In the genomic region with DNA sequence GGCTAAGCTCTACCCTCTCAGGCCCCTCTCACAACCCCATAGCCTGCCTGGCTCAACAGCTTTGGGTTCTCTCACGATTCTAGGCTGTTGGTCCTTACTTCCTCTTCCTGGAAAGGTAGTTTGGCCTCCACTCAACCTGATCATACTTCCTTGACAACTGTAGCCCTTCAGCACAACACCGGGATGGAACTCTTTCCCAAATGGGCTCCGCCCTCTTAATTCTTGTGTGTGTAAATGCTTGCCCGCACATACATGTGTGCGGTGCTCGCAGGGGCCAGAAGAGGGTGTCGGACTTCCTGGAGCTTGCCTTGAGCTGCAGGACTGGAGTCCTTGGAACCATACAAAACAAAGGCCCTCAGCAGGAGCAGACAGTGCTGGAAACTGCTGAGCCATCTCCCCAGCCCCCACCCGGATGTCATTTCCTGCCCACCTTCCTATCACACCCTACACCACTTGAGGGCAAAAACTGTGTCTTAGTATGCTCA, we compare ENCODE assay signal across 8 mouse cellular contexts. TPM values are rescaled to one million over a fixed set of nuclear protein-coding genes. Genes with fewer than 3 reads are reported as not detected.
DNase-seq lines count a peak whose midpoint lies in the region; ATAC-seq and TF ChIP-seq lines count a peak whose summit lies in the region.

No protein-coding gene starts in this region.

- WGBS in heart, embryonic 13.5 days, result 66% methylated on average over 8 of the region's 8 CpGs
- WGBS in midbrain, postnatal 0 days, result 77% methylated on average over 8 of the region's 8 CpGs

- H3K9me3 ChIP-seq in heart, embryonic 13.5 days, result no peaks in the 10 kb centered on the region
- H3K9me3 ChIP-seq in ES-E14 (ENCODE audit: control insufficient read depth, insufficient read depth, low read depth, low read length), result no peaks in the 10 kb centered on the region
- H3K9me3 ChIP-seq in midbrain, postnatal 0 days (ENCODE audit: low read length), result no peaks in the 10 kb centered on the region

- H3K36me3 ChIP-seq in heart, embryonic 13.5 days, result no peaks in the 10 kb centered on the region
- no peaks in the 10 kb centered on the region for H3K36me3 ChIP-seq in ES-E14 (ENCODE audit: control insufficient read depth, insufficient read depth, low read length, poor library complexity, severe bottlenecking)
- no peaks in the 10 kb centered on the region for H3K36me3 ChIP-seq in midbrain, postnatal 0 days (ENCODE audit: insufficient read depth, low read length)

- in situ Hi-C loops in ES-E14 (cut with MboI; ENCODE audit: low sequenced_read_pairs in 2 of 2, unreplicated experiment in 2 of 2), result no loop called here

- 0 out of 2 replicates have a peak, but pooled peaks have one; percentile 15 for ATAC-seq in heart, embryonic 13.5 days (ENCODE audit: extremely low read depth, insufficient number of reproducible peaks, low FRiP score, low TSS enrichment)
- peak; percentile 31; the same call in 1 of the 2 replicates for ATAC-seq in neutrophil, adult 5-6 weeks (ENCODE audit: extremely low read depth, insufficient number of reproducible peaks, low FRiP score, poor library complexity, severe bottlenecking)
- no peak for ATAC-seq in midbrain, postnatal 0 days (ENCODE audit: low FRiP score)

- peak overlapping the region; percentile 82 for H3K27ac ChIP-seq in heart, embryonic 13.5 days (replicated peaks)
- peak overlapping the region; percentile 77 for H3K27ac ChIP-seq in ES-E14 (ENCODE audit: insufficient read depth, low read depth, low read length, poor library complexity, severe bottlenecking)
- no peak overlapping the region for H3K27ac ChIP-seq in midbrain, postnatal 0 days (ENCODE audit: low read depth, low read length)

- H3K4me3 ChIP-seq in heart, embryonic 13.5 days, result no peak overlapping the region
- H3K4me3 ChIP-seq in ES-E14 (ENCODE audit: insufficient read depth in 1 of 2, low read depth in 1 of 2, low read length in 2 of 2, poor library complexity in 1 of 2, severe bottlenecking in 1 of 2), result 0 out of 4 replicates have a peak overlapping the region, but pooled peaks of 1 of the 2 experiments have one; percentile 5
- no peak overlapping the region for H3K4me3 ChIP-seq in midbrain, postnatal 0 days (ENCODE audit: low read depth, low read length)

- intact Hi-C loops in heart, postnatal 14 days (cut with DNase I), result no loop called here

- no peaks in the 10 kb centered on the region for H3K27me3 ChIP-seq in heart, embryonic 13.5 days (replicated peaks)
- H3K27me3 ChIP-seq in midbrain, postnatal 0 days (ENCODE audit: insufficient read depth, low read length), result no peaks in the 10 kb centered on the region

- peak overlapping the region; percentile 66 for H3K9ac ChIP-seq in heart, embryonic 13.5 days
- peak overlapping the region; percentile 47; the same call in 1 of the 2 replicates for H3K9ac ChIP-seq in ES-E14 (ENCODE audit: insufficient read depth, low read depth, low read length, poor library complexity, severe bottlenecking)
- H3K9ac ChIP-seq in midbrain, postnatal 0 days (replicated peaks; ENCODE audit: low read length, poor library complexity, severe bottlenecking), result no peak overlapping the region

- no peak overlapping the region for H3K4me2 ChIP-seq in heart, embryonic 13.5 days
- no peak overlapping the region for H3K4me2 ChIP-seq in midbrain, postnatal 0 days (ENCODE audit: low read depth, low read length, poor library complexity, severe bottlenecking)

- H3K4me1 ChIP-seq in heart, embryonic 13.5 days, result peaks cover 71% of the 10 kb centered on the region
- peaks cover 30 to 55% of the 10 kb centered on the region in 2 experiments for H3K4me1 ChIP-seq in ES-E14 (ENCODE audit: control insufficient read depth in 2 of 2, insufficient read depth in 2 of 2, low read length in 2 of 2, poor library complexity in 1 of 2)
- H3K4me1 ChIP-seq in midbrain, postnatal 0 days (ENCODE audit: insufficient read depth, low read length), result no peaks in the 10 kb centered on the region

- no peak for TF ChIP-seq CTCF in midbrain, postnatal 0 days (IDR thresholded peaks at IDR 0.05)

- no peak for DNase-seq in heart, postnatal 14 days
- DNase-seq in ES-E14 (ENCODE audit: low read depth, low spot score), result no peak
- peak; percentile 69 for DNase-seq in kidney, postnatal 10 days
- no peak for DNase-seq in midbrain, postnatal 0 days (ENCODE audit: low spot score)
- no peak for DNase-seq in frontal cortex, postnatal 10 days (ENCODE audit: low spot score in 2 of 2)
- DNase-seq in embryo, embryonic 10.5 days (ENCODE audit: low spot score), result no peak

TF ChIP-seq in ES-E14, 5 proteins besides CTCF, POLR2A, EP300 and RAD21:
- TF ChIP-seq ZNF384 (IDR thresholded peaks at IDR 0.05; ENCODE audit: low read depth, low read length) (no peak), HCFC1 (IDR thresholded peaks at IDR 0.05; ENCODE audit: borderline replicate concordance, insufficient read depth, low read length) (no peak), ZC3H11A (IDR thresholded peaks at IDR 0.05; ENCODE audit: borderline replicate concordance, low read depth, low read length) (no peak), CHD2 (IDR thresholded peaks at IDR 0.05; ENCODE audit: low read depth, low read length) (no peak), MAFK (IDR thresholded peaks at IDR 0.05; ENCODE audit: insufficient read depth, low read depth, low read length) (peak; percentile 85)

RNA-seq across cellular contexts. Expression of a gene that starts 11.0 kb away (rescaled TPM):
- polyA plus RNA-seq in heart, embryonic 13.5 days (2015; fragmentation: Nextera tagmentation; extraction: Ambion mirVana), result 17.6 and 18.7 TPM in 2 replicates
- total RNA-seq in heart, postnatal 14 days (2021), result 10 to 100 TPM; 49.5 to 51.9 TPM
- 15.1 and 16.5 TPM in 2 replicates for total RNA-seq in ES-E14 (2012; rRNA removed)
- 75.8 and 83.0 TPM in 2 replicates for total RNA-seq in neutrophil, adult 5-6 weeks (2017)
- 22.1 and 23.6 TPM in 2 replicates for total RNA-seq in midbrain, postnatal 0 days (2014; rRNA removed)
- polyA plus RNA-seq in midbrain, postnatal 0 days (2015; fragmentation: Nextera tagmentation; extraction: Ambion mirVana), result 25.2 and 30.7 TPM in 2 replicates

RNA-seq across cellular contexts. Expression of a gene that starts 21.3 kb away (rescaled TPM):
- polyA plus RNA-seq in heart, embryonic 13.5 days (2015; fragmentation: Nextera tagmentation; extraction: Ambion mirVana), result 29.7 and 34.8 TPM in 2 replicates
- 10 to 100 TPM; 39.2 to 41.7 TPM for total RNA-seq in heart, postnatal 14 days (2021)
- total RNA-seq in ES-E14 (2012; rRNA removed), result 111 and 156 TPM in 2 replicates
- total RNA-seq in neutrophil, adult 5-6 weeks (2017), result 56.0 and 58.8 TPM in 2 replicates
- 46.7 and 47.3 TPM in 2 replicates for total RNA-seq in midbrain, postnatal 0 days (2014; rRNA removed)
- 30.9 and 31.6 TPM in 2 replicates for polyA plus RNA-seq in midbrain, postnatal 0 days (2015; fragmentation: Nextera tagmentation; extraction: Ambion mirVana)
